Mouse (Mus musculus): ENCODE measurements around the gene Tmem211. TPM values are rescaled to one million over a fixed set of nuclear protein-coding genes. Genes with fewer than 3 reads are reported as not detected.

Tmem211 gene
- polyA plus RNA-seq, 1 experiment from 2014 or later = not detected

GRCm38 (mm10) chr5:113286048-113286447 lies 59.3 kb downstream of the Tmem211 start:
- no peak overlapping the region for H3K4me3 ChIP-seq
- no peak for ATAC-seq (ENCODE audit: low FRiP score)
- H3K4me2 ChIP-seq = no peak overlapping the region
- H3K9me3 ChIP-seq = no peaks in the 10 kb centered on the region
- peaks cover 8% of the 10 kb centered on the region for H3K4me1 ChIP-seq (replicated peaks)
- no peak overlapping the region for H3K27ac ChIP-seq
- peaks cover 42% of the 10 kb centered on the region for H3K27me3 ChIP-seq
- 78% methylated on average over 11 of the region's 11 CpGs for WGBS
- H3K36me3 ChIP-seq = peaks cover 41% of the 10 kb centered on the region
- H3K9ac ChIP-seq = no peak overlapping the region

- 0 out of 2 replicates have a peak, but pooled peaks have one; percentile 29 for ATAC-seq (ENCODE audit: low FRiP score)
- Histone ChIP-seq H3K9me3 (no peaks in the 10 kb centered on the region), H3K27ac (no peak overlapping the region), H3K4me1 (replicated peaks) (peaks cover 10% of the 10 kb centered on the region), H3K4me2 (peak overlapping the region; percentile 45), H3K27me3 (peaks cover 44% of the 10 kb centered on the region), H3K4me3 (peak overlapping the region; percentile 21; the same call in 1 of the 2 replicates), H3K9ac (peak overlapping the region; percentile 29; the same call in 1 of the 2 replicates), H3K36me3 (peaks cover 36% of the 10 kb centered on the region)
- 2% methylated on average over 51 of the region's 60 CpGs for WGBS
Observed at GRCm38 (mm10) chr5:113286591-113287520, 60.1 kb downstream of the Tmem211 start.

- WGBS = 52% methylated on average over 5 of the region's 5 CpGs
- Histone ChIP-seq H3K4me2 (no peak overlapping the region), H3K4me3 (no peak overlapping the region), H3K27me3 (peaks cover 47% of the 10 kb centered on the region), H3K9me3 (no peaks in the 10 kb centered on the region), H3K36me3 (peaks cover 28% of the 10 kb centered on the region), H3K9ac (no peak overlapping the region), H3K27ac (no peak overlapping the region), H3K4me1 (replicated peaks) (peaks cover 18% of the 10 kb centered on the region)
- ATAC-seq (ENCODE audit: low FRiP score) = no peak
Observed at GRCm38 (mm10) chr5:113287762-113288161, 61.1 kb downstream of the Tmem211 start.

GRCm38 (mm10) chr5:113288490-113288889 lies 61.8 kb downstream of the Tmem211 start:
- WGBS = 54% methylated on average over 13 of the region's 13 CpGs

More at GRCm38 (mm10) chr5:113288490-113288889, 61.8 kb downstream of the Tmem211 start:
- no peak overlapping the region for H3K4me2 ChIP-seq
- H3K27ac ChIP-seq = no peak overlapping the region
- no peak for ATAC-seq (ENCODE audit: low FRiP score)
- no peak overlapping the region for H3K9ac ChIP-seq
- peaks cover 47% of the 10 kb centered on the region for H3K27me3 ChIP-seq
- H3K4me3 ChIP-seq = no peak overlapping the region
- H3K9me3 ChIP-seq = no peaks in the 10 kb centered on the region
- peaks cover 26% of the 10 kb centered on the region for H3K36me3 ChIP-seq
- peaks cover 23% of the 10 kb centered on the region for H3K4me1 ChIP-seq (replicated peaks)

Other genes with a start within 250 kb of the Tmem211 start
- 15.8 and 16.8 TPM in 2 replicates for gene Grk3, start 211.1 kb upstream of the Tmem211 start, polyA plus RNA-seq (2015; fragmentation: Nextera tagmentation; extraction: Ambion mirVana)
- not detected in 2 replicates for gene Crybb2, start 156.8 kb upstream of the Tmem211 start, polyA plus RNA-seq (2015; fragmentation: Nextera tagmentation; extraction: Ambion mirVana)
- 0.31 and 0.68 TPM in 2 replicates for gene Crybb3, start 145.3 kb upstream of the Tmem211 start, polyA plus RNA-seq (2015; fragmentation: Nextera tagmentation; extraction: Ambion mirVana)
- 2.4 and 2.7 TPM in 2 replicates for gene 2900026A02Rik, start 5.7 kb upstream of the Tmem211 start, polyA plus RNA-seq (2015; fragmentation: Nextera tagmentation; extraction: Ambion mirVana)
- gene Sgsm1, start 83.9 kb downstream of the Tmem211 start, polyA plus RNA-seq (2015; fragmentation: Nextera tagmentation; extraction: Ambion mirVana) = 14.2 and 14.5 TPM in 2 replicates
- gene Aym1, start 130.4 kb downstream of the Tmem211 start, polyA plus RNA-seq (2015; fragmentation: Nextera tagmentation; extraction: Ambion mirVana) = not detected in 2 replicates